Mouse (Mus musculus) C2C12 (cell line): ENCODE data around the gene Simc1.

Experiments
- CEBPB ChIP-seq: IDR thresholded peaks from one replicate; pipeline ENCODE4 v1.6.1; 2011; ENCODE audit warnings: low read depth, mild to moderate bottlenecking, control low read depth, moderate library complexity
- CTCF ChIP-seq: IDR thresholded peaks from one replicate; pipeline ENCODE4 v1.5.1; 2011; ENCODE audit not compliant: control insufficient read depth, insufficient read depth, insufficient read length
- MAX ChIP-seq: IDR thresholded peaks from one replicate; pipeline ENCODE4 v1.6.1; 2011; ENCODE audit warnings: mild to moderate bottlenecking, control low read depth
- MYOD1 ChIP-seq: IDR thresholded peaks from one replicate; pipeline ENCODE4 v1.6.1; 2011; ENCODE audit warnings: low read depth; ENCODE audit not compliant: control insufficient read depth, insufficient read length
- MYOG ChIP-seq: IDR thresholded peaks from one replicate; pipeline ENCODE4 v1.6.1; 2011; ENCODE audit not compliant: control insufficient read depth, insufficient read length; ENCODE audit errors: extremely low read depth
- USF1 ChIP-seq: IDR thresholded peaks from one replicate; pipeline ENCODE4 v1.6.1; 2011; ENCODE audit warnings: low read depth, mild to moderate bottlenecking, control low read depth, moderate library complexity

- TF ChIP-seq CTCF (no peak), USF1 (no peak), MYOG (no peak), CEBPB (no peak), MYOD1 (no peak), MAX (no peak)
Measured at GRCm38 (mm10) chr13:54471967-54472366, 31.6 kb upstream of the Simc1 start.
